Mouse (Mus musculus): ENCODE measurements around the gene Wnt4. TPM values are rescaled to one million over a fixed set of nuclear protein-coding genes. Genes with fewer than 3 reads are reported as not detected.

Gene Wnt4
- total RNA-seq, 2 experiments from 2014 or later: not detected

Other genes with a start within 250 kb of the Wnt4 start
- gene Zbtb40, start 228.7 kb upstream of the Wnt4 start, total RNA-seq (2015; ENCODE audit: low replicate concordance): 0.42 and 0.58 TPM in 2 replicates
- 2.9 and 4.4 TPM in 2 replicates for gene Zbtb40, start 228.7 kb upstream of the Wnt4 start, total RNA-seq (2017; ENCODE audit: low replicate concordance)
- 236 and 252 TPM in 2 replicates for gene Cdc42, start 80.2 kb downstream of the Wnt4 start, total RNA-seq (2015; ENCODE audit: low replicate concordance)
- gene Cdc42, start 80.2 kb downstream of the Wnt4 start, total RNA-seq (2017; ENCODE audit: low replicate concordance): 105 and 186 TPM in 2 replicates
- gene Cela3a, start 132.3 kb downstream of the Wnt4 start, total RNA-seq (2015; ENCODE audit: low replicate concordance): not detected in 2 replicates
- gene Cela3a, start 132.3 kb downstream of the Wnt4 start, total RNA-seq (2017; ENCODE audit: low replicate concordance): not detected in 2 replicates
- gene Cela3b, start 153.1 kb downstream of the Wnt4 start, total RNA-seq (2015; ENCODE audit: low replicate concordance): not detected in 2 replicates
- not detected in 2 replicates for gene Cela3b, start 153.1 kb downstream of the Wnt4 start, total RNA-seq (2017; ENCODE audit: low replicate concordance)
- not detected in 2 replicates for gene 1700013G24Rik, start 175.8 kb downstream of the Wnt4 start, total RNA-seq (2015; ENCODE audit: low replicate concordance)
- gene 1700013G24Rik, start 175.8 kb downstream of the Wnt4 start, total RNA-seq (2017; ENCODE audit: low replicate concordance): not detected in 2 replicates
- not detected in 2 replicates for gene Hspg2, start 191.3 kb downstream of the Wnt4 start, total RNA-seq (2015; ENCODE audit: low replicate concordance)
- not detected in 2 replicates for gene Hspg2, start 191.3 kb downstream of the Wnt4 start, total RNA-seq (2017; ENCODE audit: low replicate concordance)